Mouse (Mus musculus) brain, embryonic 18.5 days (tissue): ENCODE results near the gene Snai1.

ENCODE experiments used
- DNase-seq: peaks from one replicate; pipeline ENCODE4 v3.0.0-alpha.2; 2012; ENCODE audit warnings: low read depth, low spot score

Gene Snai1

DNA sequence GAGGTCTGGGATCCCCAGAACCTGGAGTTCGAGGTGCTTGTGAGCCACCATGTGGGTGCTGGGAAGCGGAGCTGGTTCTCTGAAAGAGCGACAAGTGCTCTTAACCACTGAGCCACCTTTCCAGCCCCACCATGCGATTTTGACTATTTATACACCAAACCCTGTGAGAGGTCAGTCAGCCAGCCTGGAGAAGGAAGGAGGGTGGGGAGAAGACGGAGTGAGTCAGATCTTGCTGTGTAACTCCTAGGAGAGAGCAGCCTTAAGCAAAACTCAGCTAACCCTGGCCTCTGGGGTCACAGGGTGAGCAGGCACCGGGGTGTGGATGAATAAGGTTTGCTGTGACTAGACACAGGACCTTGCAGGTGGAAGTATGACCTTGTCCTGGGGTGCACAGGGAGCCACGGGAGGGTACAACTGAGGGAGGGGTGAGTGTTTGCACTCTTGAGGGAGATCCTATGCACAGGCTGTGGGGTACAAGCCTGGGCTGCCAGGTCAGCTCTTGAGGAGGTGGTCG lies 12.4 kb downstream of the Snai1 start:
- no peak for DNase-seq

DNA sequence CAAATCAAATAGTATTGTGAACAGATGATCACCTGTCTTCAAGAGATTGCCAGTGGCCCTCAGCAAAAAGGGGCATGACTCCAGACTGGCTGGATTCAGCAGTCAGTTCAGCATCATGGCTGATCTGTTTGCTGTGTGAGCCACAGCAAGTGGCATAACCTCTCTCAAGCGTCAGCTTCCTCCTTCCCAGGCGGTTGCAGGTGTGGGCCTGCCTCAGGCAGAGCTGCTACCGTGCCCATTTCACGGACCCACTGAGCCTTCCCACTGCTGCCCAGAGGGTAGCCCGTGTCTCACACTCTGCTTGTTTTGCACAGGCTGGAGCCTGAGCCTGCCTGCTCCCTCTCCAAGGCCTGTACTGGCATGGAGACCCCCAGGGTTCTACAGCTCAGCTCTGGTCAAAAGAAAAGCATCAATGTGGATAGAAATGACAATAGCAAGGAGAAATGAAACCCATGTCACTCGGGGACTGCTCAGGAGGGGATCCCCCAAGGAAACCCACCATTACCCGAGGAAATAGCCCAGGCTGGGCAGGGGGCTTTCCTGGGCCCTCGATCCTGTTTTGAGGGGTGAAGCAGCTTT lies 13.4 kb downstream of the Snai1 start:
- DNase-seq = no peak

GRCm38 (mm10) chr2:167552292-167552691 lies 14.3 kb downstream of the Snai1 start:
- no peak for DNase-seq

- DNase-seq = no peak
These were observed 15.0 kb downstream of the Snai1 start for GRCm38 (mm10) chr2:167552927-167553402.

DNA sequence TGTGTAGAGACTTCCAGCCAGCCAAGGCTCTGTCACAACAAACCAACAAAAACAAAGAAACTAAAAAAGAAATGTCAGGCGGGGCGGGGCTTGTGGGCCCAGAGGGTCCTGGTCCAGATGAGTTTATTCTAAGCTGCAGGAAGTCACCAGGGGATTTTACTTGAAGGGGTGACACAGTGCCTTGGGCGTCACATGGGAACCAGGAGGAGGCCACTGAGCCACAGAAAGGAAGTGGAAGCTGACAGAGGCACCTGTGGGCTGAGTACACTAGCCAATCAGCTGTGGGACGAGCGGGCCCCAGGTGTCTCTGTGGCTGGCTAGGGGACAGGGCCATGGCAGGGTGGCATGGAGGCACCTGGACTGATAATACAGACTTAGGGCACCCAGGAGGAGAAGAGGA lies 17.8 kb downstream of the Snai1 start:
- no peak for DNase-seq

DNA sequence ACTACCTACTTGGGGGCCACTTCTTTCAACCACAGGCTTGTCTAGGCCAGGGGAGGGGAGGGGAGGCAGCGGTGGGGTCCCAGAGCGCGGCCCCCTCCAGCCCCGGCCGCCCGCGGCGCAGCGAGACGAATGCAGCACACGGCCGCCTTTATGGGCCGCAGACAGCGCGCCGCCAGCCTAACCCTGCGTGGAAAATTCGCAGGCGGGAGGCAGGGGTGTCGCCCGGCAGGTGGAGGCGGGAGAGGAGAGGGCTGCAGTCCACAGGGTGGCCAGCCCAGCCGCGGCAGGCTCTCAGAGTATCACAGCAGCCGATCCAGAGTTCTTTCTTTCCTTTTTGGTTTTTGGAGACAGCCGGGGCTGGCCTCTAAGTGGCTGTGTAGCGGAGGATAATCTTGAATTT lies 21.4 kb downstream of the Snai1 start:
- DNase-seq = no peak

DNA sequence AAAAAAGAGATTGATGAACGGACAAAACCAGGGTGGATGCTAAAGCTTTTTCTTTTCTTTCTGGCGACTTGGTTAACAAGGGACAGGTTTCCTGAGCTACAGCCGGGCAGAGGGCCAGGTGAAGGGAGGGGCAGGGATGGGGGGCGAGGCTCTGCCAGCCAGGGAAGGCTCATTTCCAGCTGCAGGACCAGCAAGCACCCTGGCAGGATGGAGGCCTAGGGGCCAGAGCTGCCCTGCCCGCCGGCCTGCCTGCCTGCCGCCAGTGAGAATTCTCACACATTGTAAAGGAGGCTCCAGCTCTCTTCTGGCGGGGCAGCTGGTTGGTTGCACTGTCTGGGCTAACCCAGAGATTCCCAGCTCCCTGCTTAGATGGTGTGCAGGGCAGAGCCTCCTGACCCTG lies 24.1 kb downstream of the Snai1 start:
- no peak for DNase-seq

DNA sequence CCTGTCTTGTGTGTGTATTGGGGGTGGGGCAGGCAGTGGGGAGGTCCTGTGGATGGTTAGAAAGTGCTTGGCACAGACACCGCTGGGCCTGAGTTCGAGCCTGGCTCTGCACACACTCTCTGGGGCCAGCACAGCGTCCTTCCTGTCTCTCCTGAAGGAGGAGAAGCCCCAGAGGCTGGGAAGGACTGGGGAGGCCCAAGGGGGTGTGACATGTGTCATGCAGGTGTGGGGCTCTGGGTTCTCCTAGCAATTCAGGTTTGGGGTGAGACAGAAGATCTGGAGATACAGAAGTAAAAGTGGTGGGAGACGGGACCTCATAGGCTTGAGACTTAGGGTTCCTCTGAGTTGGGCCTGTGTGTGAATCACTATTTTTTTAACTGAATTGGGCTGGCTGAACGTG lies 25.0 kb downstream of the Snai1 start:
- DNase-seq = no peak

DNA sequence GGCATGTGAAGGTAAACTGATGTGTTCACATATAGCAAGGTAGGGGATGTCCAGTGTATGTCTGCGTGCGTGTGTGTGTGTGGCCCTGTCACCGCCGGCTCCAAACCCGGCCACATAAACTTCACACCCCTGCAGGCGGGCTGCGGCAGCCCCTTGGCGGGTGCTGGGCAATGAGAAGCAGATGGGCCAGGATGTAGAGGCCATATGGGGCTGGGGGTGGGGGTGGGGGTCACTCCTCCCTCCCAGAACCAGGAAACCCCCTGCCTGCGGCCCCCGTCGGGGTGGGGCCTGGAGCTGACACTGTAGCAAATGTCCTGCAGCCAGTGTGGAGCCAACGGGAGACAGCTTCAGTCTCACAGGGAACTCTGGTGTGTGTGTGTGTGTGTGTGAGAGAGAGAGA lies 25.7 kb downstream of the Snai1 start:
- no peak for DNase-seq

DNA sequence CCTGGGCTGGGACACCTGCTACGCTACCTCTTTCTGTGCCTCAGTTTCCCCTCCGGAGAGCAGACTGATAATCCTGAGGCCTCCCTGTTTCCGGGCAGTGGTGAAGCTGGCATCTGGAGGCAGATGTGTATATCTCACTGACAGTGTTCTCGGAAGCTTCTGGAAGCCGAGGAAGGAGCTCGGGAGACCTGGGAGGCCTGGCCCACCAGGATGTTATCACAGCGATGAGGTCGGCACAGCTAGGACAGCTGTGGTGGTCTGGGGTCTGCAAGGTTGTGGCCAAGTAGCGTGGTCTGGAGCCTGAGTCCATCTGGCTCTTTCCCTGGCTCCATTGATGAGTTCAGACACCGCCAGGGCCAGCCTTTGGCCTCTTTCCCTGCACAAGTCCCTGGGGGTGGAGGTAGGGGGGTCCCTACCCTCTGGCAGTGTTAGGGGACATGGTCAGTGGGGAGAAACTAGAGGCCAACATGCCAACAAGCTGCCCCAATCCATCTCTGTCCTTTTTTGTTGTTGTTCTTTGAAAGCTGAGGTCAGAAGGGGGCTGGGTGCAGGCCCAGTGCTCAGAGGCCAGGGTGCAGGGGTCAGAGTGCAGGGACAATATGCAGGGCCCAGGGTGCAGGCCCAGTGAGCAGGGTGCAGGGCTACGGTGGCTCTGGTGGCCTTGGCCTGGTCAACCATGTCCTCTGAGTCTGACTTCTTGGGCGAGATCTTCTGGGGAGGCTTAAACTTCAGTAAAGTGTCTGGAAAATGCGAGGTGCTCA lies 26.7 kb downstream of the Snai1 start:
- DNase-seq = no peak

GRCm38 (mm10) chr2:167565312-167565656 lies 27.3 kb downstream of the Snai1 start:
- no peak for DNase-seq

GRCm38 (mm10) chr2:167565682-167566081 lies 27.7 kb downstream of the Snai1 start:
- DNase-seq = no peak

DNA sequence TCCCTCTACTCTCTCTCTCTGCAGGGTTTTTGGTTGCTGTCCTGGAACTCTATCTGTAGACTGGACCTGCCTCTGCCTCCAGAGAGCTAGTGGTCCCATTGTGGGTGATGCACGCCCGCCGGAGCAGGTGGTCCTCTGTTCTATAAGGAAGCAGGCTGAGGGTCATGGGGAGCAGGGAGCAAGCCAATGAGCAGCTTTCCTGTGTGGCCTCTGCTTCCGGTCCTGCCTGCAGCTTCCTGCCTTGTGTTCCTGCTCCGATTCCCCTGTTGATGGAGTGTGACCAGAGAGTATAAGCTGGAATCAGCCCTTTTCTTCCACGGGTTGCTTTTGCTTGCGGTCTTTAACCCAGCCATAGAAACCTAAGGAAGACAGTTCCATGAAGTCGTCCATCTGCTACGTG lies 30.1 kb downstream of the Snai1 start:
- DNase-seq = no peak

DNA sequence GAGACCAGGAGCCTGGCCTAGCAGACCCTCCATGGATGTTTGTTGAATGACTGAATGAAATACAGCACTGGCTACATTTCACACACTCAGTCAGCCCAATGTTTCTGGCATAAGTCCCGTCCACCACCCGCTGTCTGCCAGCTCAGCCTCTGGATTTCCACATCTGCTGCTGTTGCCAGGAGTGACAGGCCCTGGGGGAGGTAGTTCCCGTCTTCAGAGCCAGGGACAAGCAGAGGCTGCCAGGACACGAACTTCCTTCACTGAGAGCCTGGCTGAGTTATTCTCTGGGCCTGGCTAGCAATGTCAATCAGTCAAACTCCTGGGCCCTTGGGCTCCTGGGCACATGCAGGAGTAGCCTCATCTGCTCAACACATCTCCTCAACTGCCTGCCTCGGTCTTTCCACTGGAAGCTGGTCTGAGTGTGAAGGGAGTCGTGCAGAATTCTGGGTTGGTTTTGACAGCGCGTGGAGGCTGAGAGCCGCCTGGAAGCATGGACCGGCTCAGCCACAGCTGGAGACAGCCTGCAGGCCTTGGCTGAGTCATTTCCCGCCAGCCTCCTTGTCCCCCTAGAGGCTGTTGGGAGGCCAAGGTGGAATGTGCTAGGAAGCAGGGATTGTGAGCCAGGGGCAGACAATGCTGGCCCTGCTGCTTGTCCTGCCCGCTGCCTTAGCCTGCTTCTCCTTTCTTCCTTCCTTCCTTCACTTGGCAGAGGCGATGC lies 32.1 kb downstream of the Snai1 start:
- no peak for DNase-seq

- DNase-seq = no peak
These were observed 32.8 kb downstream of the Snai1 start for GRCm38 (mm10) chr2:167570815-167571214.

- DNase-seq = no peak
These were observed 33.6 kb downstream of the Snai1 start for GRCm38 (mm10) chr2:167571442-167572220.

- DNase-seq = no peak
These were observed 36.8 kb downstream of the Snai1 start for GRCm38 (mm10) chr2:167574814-167575213.

- DNase-seq = no peak
These were observed 37.6 kb downstream of the Snai1 start for GRCm38 (mm10) chr2:167575581-167575980.

DNA sequence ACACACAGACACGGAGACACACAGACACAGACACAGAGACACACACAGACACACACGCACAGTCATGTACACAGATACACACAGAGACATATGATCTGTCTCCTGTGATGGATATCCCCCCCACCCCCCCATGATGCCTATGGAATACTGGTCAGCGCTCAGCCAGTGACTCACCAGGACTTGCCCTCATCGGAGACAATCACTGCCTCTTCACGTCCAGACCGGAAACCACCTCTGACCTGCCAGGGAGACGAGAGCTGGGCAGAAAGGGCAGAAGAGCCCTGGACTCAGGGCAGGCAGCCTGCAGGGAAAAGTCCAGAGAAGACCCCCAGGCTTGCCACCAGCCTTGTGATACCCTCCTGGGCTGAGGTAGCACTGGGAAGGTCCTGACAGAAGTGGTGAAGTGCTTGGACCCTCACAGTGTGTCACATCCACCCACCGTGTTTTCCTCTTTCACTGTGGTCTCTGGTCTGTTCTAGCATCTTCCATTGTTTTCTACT lies 38.2 kb downstream of the Snai1 start:
- DNase-seq = no peak

GRCm38 (mm10) chr2:167577186-167577785 lies 39.3 kb downstream of the Snai1 start:
- DNase-seq = no peak

- DNase-seq = no peak
These were observed 40.5 kb downstream of the Snai1 start for GRCm38 (mm10) chr2:167578521-167578920.
